Mouse (Mus musculus) ES-Bruce4 (cell line): Measurements from ENCODE around the gene Enpp7. TPM values are rescaled to one million over a fixed set of nuclear protein-coding genes. Genes with fewer than 3 reads are reported as not detected.

Experiments
- H3K27ac ChIP-seq: 2 replicates; pipeline ENCODE4 v1.5.1; 2012; ENCODE audit warnings: low read length, inconsistent platforms; ENCODE audit not compliant: insufficient read depth
- H3K27me3 ChIP-seq: 2 replicates; pipeline ENCODE4 v1.6.1; 2012; ENCODE audit warnings: mild to moderate bottlenecking, low read length, inconsistent platforms; ENCODE audit not compliant: control insufficient read depth, poor library complexity, insufficient read depth, severe bottlenecking
- H3K36me3 ChIP-seq: 2 replicates; pipeline ENCODE4 v1.6.1; 2012; ENCODE audit warnings: inconsistent platforms, mild to moderate bottlenecking, low read length, moderate library complexity; ENCODE audit not compliant: control insufficient read depth, poor library complexity, insufficient read depth, severe bottlenecking
- H3K4me1 ChIP-seq: one replicate; pipeline ENCODE4 v1.8.1; 2011; ENCODE audit warnings: low read length; ENCODE audit not compliant: control insufficient read depth, insufficient read depth
- H3K4me3 ChIP-seq: 2 replicates; pipeline ENCODE4 v1.5.1; 2011; ENCODE audit warnings: low read depth, mild to moderate bottlenecking, low read length
- H3K9ac ChIP-seq: 2 replicates; pipeline ENCODE4 v1.6.1; 2012; ENCODE audit warnings: low read depth, mild to moderate bottlenecking, inconsistent platforms; ENCODE audit not compliant: poor library complexity, severe bottlenecking
- H3K9me3 ChIP-seq: replicated peaks from 2 replicates; pipeline ENCODE4 v1.6.1; 2012; ENCODE audit warnings: mild to moderate bottlenecking, low read length, inconsistent platforms; ENCODE audit not compliant: control insufficient read depth, poor library complexity, insufficient read depth, severe bottlenecking
- CTCF ChIP-seq: IDR thresholded peaks from one replicate; pipeline ENCODE4 v1.8.1; 2011; ENCODE audit warnings: low read depth, low read length
- EP300 ChIP-seq: IDR thresholded peaks from 2 replicates; pipeline ENCODE4 v1.6.1; 2011; ENCODE audit warnings: low read depth, low read length; ENCODE audit not compliant: insufficient read depth
- POLR2A ChIP-seq: IDR thresholded peaks from one replicate; pipeline ENCODE4 v1.8.1; 2011; ENCODE audit warnings: low read length; ENCODE audit not compliant: insufficient read depth
- polyA plus RNA-seq: library from polyadenylated mRNA; stranded (reverse); fragments of >200 nt; gene quantifications from 2 replicates; pipeline ENCODE4 v1.2.4, GENCODE M21; 2011; ENCODE audit warnings: low read depth; ENCODE audit not compliant: missing spikeins, insufficient read depth, insufficient read length

Gene Enpp7
- polyA plus RNA-seq, 1 experiment, result not detected

DNA sequence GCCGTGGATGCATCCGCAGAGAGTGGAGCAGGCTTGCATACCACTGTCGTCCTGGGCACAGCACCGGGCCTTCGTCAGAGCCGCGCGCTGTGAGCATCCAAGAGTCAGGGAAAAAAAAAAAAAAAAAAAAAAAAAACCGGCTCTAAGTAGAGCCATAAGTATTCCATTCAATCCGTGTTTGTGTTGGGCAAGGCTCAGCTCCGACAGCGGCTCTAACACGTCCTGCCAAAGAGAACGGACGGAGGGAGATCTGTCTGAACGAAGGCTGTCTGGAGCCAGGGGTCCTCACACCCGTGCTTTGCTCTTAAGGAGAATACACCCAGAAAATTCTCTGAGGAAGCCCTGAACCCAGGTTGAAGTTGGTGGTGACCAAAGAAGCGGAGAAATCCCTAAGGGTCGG, 46.6 kb downstream of the Enpp7 start:
- no peak overlapping the region for H3K9ac ChIP-seq
- H3K4me3 ChIP-seq, result no peak overlapping the region
- H3K27me3 ChIP-seq, result peaks cover 17% of the 10 kb centered on the region
- H3K27ac ChIP-seq, result no peak overlapping the region
- TF ChIP-seq EP300 (no peak), CTCF (no peak), POLR2A (no peak)
- no peaks in the 10 kb centered on the region for H3K36me3 ChIP-seq
- no peaks in the 10 kb centered on the region for H3K9me3 ChIP-seq
- H3K4me1 ChIP-seq, result no peaks in the 10 kb centered on the region

DNA sequence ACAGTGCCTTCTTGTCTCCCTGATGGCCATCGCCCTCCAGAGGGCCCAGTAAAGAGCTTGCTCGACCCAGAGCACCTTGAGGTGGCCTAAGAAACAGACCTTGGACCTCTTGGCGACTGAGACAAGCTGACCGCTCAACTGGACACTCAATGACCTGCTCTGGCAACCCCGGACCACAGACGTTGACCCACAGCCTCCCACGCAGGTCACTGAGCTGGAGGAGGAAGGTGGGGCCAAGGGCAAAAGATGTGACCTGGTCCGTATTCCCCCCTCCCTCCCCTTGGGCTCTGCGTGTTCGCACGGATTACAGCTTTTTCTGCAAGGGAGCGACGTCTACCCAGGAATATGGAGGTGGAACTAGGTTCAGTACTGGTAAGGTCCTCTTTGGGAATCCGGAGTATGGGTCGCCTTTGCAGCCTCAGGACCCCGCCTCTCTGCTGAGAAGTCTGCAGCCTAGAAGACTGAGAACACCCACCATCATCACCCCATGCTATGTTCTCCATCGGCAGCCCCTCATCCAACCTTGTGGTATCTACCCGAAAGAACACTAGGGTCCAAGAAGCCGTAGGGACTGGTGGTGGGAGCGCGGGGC, 47.2 kb downstream of the Enpp7 start:
- no peak overlapping the region for H3K4me3 ChIP-seq
- H3K9ac ChIP-seq, result no peak overlapping the region
- no peaks in the 10 kb centered on the region for H3K4me1 ChIP-seq
- H3K36me3 ChIP-seq, result no peaks in the 10 kb centered on the region
- TF ChIP-seq CTCF, result no peak
- no peak for TF ChIP-seq POLR2A
- no peak for TF ChIP-seq EP300
- H3K27me3 ChIP-seq, result peaks cover 19% of the 10 kb centered on the region
- no peak overlapping the region for H3K27ac ChIP-seq
- H3K9me3 ChIP-seq, result no peaks in the 10 kb centered on the region

DNA sequence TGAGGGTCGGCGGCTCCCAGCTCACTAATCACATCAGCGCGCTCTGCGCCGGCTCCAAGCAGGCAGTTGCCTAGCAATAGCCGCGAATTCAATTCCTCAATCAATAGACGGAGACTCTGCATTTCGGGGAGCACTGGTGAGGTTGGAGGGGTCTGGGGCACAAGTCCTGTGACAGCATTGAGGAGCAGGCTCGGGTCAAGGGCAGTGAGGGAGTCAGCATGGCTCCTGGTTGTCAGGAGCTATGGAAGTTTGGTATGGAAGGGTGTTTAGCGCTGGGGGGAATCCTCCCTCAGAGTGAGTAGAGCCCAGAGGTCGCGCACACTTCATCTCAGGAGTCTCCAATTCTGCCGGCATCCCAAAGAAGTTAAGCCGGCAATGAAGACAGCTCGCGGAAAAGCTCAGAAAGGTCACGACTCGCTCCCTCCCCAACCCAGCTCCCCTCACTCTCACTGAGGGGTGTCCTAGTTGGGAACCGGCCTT, 47.7 kb downstream of the Enpp7 start:
- Histone ChIP-seq H3K27ac (no peak overlapping the region), H3K4me1 (no peaks in the 10 kb centered on the region), H3K9ac (no peak overlapping the region), H3K27me3 (peaks cover 19% of the 10 kb centered on the region), H3K9me3 (no peaks in the 10 kb centered on the region), H3K4me3 (peak overlapping the region; percentile 16; the same call in 1 of the 2 replicates), H3K36me3 (no peaks in the 10 kb centered on the region)
- TF ChIP-seq POLR2A (no peak), EP300 (0 out of 2 replicates have a peak, but pooled peaks have one; percentile 6), CTCF (no peak)

DNA sequence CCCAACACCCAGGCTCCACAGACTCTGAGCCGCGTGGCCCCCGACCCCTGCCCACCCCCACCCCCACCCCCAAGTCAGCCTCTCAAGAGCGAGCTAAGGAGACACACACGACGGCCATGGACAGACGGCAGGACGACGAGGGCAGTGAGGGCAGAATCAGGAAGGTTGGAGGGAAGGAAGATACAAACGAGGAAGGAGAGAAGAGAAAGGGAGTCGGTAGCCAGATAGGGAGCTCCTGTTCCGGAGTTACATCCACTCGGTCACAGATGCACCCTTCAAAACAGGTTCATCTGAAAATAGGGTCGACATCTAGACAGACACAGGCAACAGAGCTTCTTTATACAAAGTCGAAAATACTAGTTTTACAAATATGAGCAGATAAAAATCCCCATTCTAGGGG, 48.5 kb downstream of the Enpp7 start:
- Histone ChIP-seq H3K4me1 (no peaks in the 10 kb centered on the region), H3K9me3 (no peaks in the 10 kb centered on the region), H3K36me3 (no peaks in the 10 kb centered on the region), H3K9ac (no peak overlapping the region), H3K4me3 (no peak overlapping the region), H3K27ac (no peak overlapping the region), H3K27me3 (peaks cover 19% of the 10 kb centered on the region)
- no peak for TF ChIP-seq POLR2A
- TF ChIP-seq EP300, result no peak
- no peak for TF ChIP-seq CTCF

DNA sequence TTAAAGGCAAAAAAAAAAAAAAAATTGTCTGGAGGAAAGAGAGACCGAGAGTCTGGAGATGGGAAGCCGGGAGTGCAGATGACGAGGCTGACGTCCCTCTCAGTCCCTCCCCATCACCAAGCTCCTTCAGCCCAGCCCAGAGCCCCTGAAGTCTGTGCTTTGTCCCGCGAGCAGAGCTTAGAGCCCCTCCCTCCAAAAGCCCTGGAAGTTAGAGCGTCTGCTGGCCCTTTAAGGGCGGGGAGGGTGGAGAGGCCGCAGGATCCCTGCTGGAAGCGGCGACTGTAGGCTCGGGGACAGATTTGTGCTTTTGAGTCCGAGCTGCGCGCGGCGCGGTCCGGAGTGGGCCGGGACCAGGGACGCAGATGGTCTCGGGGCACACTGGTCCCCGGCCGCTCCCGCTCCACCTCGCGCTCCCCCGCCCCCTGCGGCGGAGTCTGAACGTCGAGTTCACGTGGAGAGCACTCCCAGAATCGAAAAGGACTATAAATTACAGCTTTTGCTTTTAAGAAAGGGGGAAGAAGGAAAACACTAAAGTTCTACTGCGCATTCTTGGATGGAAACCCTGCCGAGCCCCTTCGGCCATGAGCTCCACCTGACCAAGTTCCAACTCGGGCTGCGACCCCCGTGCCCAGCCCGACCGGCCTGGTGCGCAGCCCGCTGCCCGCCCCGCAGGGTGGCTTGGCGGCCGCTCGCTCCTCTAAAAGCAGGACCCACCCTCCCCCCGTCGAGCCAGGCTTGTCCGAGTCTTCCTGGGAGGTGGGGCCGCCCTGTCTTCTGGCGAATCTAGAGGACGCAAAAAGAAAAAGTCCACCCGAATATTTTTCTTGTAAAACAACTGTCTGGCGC, 49.2 kb downstream of the Enpp7 start:
- peak overlapping the region; percentile 32 for H3K4me3 ChIP-seq
- no peaks in the 10 kb centered on the region for H3K9me3 ChIP-seq
- H3K27ac ChIP-seq, result no peak overlapping the region
- no peaks in the 10 kb centered on the region for H3K36me3 ChIP-seq
- TF ChIP-seq EP300 (0 out of 2 replicates have a peak, but pooled peaks have one; percentile 21), POLR2A (no peak)
- no peaks in the 10 kb centered on the region for H3K4me1 ChIP-seq
- H3K9ac ChIP-seq, result 0 out of 2 replicates have a peak overlapping the region, but pooled peaks have one; percentile 12
- peaks cover 23% of the 10 kb centered on the region for H3K27me3 ChIP-seq

DNA sequence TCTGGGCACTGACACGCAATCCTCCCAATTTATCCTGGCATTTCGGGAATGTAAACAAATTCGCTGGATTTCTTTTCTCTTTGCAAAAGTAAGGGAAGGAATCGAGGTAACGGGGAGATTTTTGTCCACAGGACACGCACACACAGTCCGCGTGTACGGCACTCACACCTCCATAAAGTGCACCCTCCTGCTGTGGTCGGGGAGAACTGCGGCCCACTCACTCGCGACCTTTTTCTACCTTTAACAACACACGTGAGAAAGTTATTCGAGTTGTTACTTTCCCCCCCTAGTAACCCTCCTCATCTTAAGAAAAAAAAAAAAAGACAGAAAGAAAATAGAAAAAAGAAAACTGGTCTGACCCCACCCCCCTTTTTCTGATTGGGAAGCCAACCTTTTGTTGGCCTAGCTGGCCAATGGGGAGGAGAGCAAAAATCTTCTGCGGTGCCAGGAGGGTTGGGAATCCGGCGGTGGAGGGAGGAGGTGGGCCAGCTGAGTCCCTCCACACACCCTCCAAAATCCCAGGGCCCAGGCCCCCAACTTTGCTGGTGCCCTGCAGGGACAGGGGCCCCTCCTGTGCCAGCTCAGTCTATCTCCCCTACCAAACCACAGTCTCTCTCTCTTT, 49.9 kb downstream of the Enpp7 start:
- TF ChIP-seq POLR2A (no peak), CTCF (no peak), EP300 (no peak)
- Histone ChIP-seq H3K4me3 (no peak overlapping the region), H3K27me3 (peaks cover 31% of the 10 kb centered on the region), H3K9ac (no peak overlapping the region), H3K27ac (no peak overlapping the region), H3K36me3 (no peaks in the 10 kb centered on the region), H3K4me1 (no peaks in the 10 kb centered on the region), H3K9me3 (no peaks in the 10 kb centered on the region)
